Mouse (Mus musculus) CD4-positive, CD25-positive, alpha-beta regulatory T cell, adult 2 months (primary cell): ENCODE results near the gene Prkar2a.

Experiments
- DNase-seq: peaks from one replicate; pipeline ENCODE4 v3.0.0-alpha.2; 2012; ENCODE audit warnings: low read depth, low spot score

Gene Prkar2a

GRCm38 (mm10) chr9:108795762-108796161, 106.6 kb downstream of the Prkar2a start:
- DNase-seq = no peak

DNA sequence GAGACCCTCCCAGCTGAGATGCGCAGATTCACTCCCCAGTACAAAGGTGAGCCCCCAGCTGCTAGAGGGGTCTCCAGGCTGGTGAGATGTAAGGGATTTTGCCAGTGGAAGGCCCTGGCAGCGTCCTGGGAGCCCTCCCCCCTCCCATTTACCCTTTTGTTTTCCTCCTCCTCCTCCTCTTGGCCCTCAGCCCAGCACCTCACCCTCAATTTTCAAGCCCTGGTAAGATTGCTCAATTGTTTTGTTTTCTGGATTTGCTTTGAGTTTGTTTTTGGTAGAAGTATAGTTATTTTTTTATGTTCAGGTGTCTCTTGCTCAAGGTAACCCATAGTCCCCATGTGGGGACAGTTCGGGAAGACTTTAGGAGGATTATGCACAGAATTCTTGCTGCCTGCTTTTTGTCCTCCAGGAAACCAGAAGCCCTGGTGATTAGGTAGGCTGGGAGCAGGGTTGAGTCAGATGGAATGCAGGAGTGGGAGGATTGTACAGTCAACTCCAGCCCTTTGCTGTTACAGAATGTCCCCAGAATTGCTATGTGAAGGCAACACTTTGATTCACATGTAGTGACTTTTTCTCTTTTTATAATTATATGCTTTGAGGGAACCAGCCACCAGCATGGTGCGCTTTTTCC, 107.4 kb downstream of the Prkar2a start:
- no peak for DNase-seq

- no peak for DNase-seq
These were observed 108.4 kb downstream of the Prkar2a start for GRCm38 (mm10) chr9:108797477-108797876.

DNA sequence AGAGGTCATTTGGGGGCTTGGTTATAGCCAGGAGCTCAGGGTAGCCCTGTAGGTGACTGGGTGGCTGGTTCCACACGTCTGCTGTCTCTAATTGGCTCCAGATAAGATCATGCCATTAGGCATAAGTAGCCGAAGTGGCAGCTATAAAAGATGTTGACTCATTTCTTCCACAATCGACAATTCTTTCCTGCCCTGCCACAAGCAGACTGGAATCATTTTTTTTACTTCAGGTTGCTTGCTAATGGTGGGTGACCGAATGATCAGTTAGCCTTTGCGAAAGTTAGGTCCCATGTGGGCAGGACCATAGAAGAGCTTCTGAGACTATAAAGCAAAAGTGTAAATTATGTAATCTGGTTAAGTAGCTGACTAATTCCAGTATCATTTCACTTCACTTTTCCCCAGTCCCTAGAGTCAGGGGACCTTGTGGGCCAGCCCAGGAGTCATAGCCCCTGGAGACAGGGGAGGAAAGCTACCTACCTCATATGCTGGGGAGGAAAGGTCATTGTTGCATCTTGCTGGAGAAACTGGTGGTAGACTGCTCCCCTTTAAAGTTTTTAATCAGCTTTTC, 109.5 kb downstream of the Prkar2a start:
- no peak for DNase-seq

- DNase-seq = no peak
These were observed 110.5 kb downstream of the Prkar2a start for GRCm38 (mm10) chr9:108799564-108799963.
